Mouse (Mus musculus) adrenal gland, postnatal 36 days (tissue): ENCODE measurements around the gene Ppp1r26. TPM values are rescaled to one million over a fixed set of nuclear protein-coding genes. Genes with fewer than 3 reads are reported as not detected.
"Not testable (repeated sequence)": the region's sequence is repeated elsewhere in the genome, so short reads cannot be mapped to it uniquely, and the experiment has no call there.

Experiments used
- DNase-seq, 2 experiments: peaks; one replicate each; pipeline ENCODE4 v3.0.0; 2021; ENCODE audit warnings: mixed read lengths in 1 of 2
- total RNA-seq, 2 experiments: library from RNA; stranded (reverse); gene quantifications; 2 replicates each; pipeline ENCODE4 v1.2.3; 2021

The Ppp1r26 gene
- total RNA-seq, 2 experiments from 2014 or later: 5.1 to 5.6 TPM

DNA sequence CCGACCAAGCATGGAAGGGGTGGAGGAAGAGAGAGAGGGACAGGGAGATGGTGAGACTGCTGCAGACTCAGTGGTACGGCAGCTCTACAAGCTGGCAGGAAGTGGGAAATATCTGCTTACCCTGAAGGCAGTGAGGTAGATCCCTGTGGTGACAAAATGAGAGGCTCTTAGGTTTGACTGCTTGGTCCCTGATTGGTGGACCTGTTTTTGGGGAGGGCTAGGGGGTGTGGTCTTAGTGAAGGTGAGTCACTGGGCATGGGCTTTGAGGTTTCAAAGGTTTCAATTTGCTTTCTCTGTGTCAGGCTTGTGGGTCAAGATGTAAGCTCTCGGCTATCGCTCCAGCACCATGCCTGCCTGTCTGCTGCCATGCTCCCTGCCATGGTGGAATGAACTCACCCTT lies 1.5 kb upstream of the Ppp1r26 start:
- DNase-seq: no peak

DNA sequence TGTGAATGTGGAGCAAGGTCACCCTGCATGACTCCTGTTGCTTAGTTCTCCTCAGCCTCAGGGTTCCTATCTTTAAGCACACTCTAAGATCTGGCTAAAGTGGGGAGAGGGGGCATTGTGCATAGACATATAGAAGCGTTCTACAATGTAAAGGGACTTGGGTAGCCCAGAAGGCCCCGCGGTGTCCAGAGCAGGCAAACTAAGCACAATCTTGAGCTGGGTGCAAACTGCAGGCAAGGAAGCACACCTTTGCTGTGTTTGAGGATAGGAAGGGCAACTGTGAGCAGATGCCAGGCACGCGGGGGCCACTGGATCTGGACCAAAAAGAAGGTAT lies 452 bp upstream of the Ppp1r26 start:
- no peak for DNase-seq

DNA sequence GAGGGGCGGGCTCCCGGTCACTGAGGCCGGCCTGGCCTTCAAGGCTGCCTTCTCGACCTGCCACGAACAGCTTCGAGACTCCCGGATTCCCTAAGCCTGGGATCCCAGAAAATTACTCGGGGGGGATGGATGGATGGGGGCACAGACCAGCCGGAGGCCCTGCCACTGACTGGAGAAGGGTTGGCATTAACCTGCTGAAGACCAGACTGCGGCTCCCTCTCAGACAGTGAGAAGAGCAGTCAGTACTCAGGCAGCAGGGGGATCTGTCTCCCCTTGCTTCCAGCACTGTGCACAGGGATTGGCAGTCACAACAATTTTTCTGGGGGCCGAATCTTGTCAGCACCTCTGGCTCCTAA lies 693 bp downstream of the Ppp1r26 start:
- DNase-seq: no peak

DNA sequence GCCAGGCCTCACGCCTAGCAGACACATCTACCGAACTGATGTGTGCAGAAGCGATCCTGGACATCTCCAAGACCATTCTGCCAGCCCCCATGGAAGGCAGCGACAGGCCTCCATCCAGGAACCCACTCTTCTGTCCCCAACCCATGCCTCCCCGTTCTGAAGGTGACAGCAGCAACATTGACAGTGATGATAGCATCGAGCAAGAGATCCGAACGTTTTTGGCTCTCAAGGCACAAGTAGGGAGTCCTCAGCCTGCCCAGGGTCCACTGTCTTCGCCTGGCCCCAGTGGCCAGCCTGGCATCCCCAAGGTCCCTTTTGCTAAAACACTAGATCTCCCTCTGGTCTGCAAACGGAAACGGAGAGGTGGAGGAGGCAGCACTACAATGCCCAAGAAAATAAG lies 5.1 kb downstream of the Ppp1r26 start:
- no peak for DNase-seq

DNA sequence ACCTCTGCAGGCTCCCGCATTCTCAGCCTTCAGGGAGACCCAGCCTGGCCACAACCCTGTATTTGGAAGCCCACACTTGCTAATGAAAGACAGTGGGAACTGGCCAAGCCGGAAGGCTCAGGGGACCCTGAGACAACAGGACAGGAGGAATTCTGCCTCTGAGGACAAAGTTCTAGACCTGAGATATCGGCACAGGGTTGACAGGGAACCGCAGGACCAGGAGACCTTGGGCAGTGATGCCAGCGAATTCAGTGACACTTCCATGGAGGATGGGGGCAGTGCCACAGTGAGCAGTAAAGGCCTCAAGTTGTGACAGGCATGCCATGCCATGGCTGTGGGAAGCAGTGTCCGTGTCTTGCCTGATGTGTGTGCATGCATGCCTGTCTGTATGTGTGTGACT lies 6.9 kb downstream of the Ppp1r26 start:
- DNase-seq: no peak

DNA sequence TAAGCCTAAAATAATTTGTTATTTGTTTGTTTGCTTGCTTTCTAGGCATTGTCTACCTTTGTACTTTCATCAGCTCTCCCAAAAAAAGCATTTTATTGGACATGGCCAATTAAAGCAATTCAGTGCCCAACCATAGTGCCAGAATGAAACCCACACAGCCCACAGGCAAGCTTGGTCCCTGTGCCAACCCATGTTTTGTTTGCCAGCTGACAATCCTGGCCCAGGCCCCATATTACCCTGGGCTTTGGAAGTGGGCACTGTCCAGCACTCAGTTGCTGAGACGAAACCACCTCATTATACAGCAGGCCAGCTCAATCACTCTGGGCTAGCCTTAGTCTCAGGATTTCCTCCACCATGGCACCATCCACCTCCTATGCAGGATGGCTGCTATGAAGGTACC lies 10.0 kb downstream of the Ppp1r26 start:
- DNase-seq: no peak

DNA sequence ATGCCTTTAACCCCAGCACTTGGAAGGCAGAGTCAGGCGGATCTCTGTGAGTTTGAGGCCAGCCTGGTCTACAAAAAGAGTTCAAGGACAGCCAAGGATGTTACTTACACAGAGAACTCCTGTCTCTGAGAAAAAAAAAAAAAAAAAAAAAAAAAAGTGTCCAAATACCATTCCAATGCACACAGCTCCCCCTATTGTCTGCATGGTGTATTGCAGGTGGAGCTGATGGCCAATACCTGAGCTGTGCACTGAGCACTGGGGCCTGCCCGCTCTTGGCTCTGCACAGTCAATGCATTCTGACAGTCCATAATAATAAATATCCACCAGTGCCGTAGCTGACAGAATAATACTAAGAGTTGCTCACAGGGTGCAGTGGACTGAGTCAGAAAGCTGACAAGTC lies 17.3 kb downstream of the Ppp1r26 start:
- peak; percentile 63 to 73 for DNase-seq

DNA sequence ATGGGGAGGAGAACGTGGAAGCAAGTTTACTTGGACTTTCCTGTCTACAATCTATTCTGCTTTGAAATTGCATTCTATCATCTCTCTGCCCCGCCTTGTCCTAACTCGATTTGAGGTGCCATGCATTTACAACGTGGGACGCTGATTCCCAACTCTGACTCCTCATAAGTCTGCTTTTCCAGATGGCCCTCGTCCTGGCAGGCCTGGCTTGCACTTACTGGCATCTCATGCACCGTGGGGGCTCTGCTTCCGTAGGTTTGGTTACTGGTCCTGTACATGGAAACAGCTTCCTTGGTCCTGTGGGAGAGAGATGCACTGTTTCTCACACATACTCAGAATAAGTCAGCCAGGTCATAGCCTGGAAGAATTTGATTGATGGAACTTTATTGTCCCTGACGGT lies 18.3 kb downstream of the Ppp1r26 start:
- no peak for DNase-seq

DNA sequence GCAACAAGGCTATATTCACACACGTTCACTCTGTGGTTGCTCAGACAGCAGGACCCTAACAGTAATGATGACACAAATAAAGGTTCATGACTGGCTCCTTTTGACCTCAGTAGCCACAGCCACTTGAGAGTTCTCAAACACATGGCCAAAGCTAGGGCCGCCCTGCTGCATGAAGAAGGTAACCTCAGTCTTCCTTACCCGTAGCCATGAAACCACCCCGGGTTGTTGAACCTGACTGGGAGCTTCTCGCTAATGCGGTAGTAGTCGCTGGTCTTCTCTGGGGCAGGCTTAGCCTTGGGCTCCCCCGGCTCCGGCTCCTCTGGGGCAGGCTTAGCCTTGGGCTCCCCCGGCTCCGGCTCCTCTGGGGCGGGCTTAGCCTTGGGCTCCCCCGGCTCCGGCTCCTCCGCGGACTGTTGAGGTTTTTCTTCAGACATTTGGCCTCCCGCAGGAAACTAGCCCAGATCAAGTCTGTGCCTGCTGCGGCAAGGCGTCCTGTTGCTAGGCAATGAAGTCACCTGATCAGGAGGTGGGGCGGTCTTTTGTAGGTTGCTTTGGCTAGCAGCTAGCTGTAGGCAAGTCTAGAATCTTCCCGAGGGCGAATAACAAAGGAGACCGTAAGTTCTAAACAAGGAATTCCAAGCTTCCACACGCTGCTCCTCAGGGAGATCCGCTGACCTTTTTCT lies 19.4 kb downstream of the Ppp1r26 start, which contains the start of gene 1700007K13Rik:
Gene 1700007K13Rik, minus strand, starts transcription at position 497 of the 683 bp plus-strand sequence.
- peak; percentile 86 to 87 for DNase-seq

DNA sequence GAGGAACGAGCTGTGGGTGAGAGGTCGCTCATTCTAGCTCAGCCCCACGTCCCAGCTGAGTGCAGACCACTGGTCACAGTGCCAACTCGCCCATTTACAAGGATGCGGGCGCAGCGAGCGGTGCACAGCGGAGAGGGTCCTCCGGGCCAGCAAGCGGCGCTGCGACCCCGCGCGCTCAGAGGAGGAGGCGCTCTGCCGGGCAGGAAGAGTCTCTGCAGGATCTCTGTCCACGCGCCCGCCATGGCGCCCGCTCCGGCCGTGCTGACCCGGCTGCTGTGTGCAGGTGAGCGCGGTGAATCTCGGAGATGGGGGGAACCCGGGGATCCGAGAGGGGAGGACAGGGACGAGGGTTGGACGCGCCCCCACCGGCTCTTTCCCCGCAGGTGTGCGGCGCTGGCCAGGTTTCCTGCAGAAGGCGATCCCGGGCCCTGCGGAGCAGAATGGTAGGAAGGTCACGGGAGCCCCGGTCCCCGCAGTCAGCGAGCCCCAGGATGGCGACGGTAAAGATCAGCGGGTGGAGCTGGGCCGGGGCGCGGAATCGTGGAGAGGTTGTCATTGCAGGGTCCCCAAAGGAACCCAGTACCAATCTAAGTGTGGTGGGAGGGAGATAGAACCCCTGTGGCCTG lies 21.4 kb downstream of the Ppp1r26 start, which contains the start of gene Mrps2:
Gene Mrps2, plus strand, starts transcription at position 207 of the 626 bp plus-strand sequence.
- peak; percentile 90 to 94 for DNase-seq

DNA sequence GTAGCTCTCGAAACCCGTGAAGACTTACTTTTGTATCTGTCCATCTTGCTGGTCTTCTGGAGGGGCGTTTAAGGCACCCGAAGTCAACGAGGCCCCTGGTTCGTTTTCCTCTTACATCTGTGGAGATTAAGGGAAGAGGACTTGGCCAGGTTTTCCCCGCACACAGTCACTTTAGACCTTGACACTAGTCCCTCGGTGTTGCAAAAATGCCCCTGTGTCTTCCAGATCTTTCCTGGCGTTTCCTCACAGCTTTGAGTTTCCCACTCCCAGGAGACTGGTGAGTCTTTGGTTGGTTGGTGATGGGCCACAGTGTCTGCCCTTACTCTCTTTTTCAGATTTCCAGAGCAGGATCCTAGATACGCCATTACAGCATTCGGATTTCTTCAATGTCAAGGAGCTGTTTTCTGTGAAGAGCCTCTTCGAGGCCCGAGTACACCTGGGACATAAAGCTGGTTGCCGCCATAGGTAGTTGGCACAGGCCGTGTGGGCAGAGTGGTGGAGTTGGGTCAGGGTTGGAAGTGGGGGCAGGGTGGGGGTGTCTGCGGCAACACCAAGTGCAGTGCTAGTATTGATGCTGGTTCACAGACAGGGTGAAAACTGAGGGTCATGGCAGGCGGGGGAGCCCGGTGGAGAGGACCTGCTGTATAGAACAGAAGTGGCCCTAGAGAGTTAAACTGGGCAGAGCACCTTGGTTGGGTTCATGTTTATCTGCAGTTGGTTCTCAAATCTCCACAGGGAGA lies 22.1 kb downstream of the Ppp1r26 start:
- DNase-seq: peak; percentile 11 to 19

DNA sequence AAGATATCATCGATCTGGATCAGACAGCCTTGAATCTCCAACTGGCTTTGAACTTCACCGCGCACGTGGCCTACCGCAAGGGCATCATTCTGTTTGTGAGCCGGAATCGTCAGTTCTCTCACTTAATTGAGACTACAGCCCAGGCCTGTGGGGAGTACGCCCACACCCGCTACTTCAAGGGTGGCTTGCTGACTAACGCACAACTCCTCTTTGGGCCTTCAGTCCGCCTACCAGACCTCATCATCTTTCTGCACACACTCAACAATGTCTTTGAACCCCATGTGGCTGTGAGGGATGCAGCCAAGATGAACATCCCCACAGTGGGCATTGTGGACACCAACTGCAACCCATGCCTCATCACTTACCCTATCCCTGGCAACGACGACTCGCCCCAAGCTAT lies 22.9 kb downstream of the Ppp1r26 start:
- DNase-seq: no peak

DNA sequence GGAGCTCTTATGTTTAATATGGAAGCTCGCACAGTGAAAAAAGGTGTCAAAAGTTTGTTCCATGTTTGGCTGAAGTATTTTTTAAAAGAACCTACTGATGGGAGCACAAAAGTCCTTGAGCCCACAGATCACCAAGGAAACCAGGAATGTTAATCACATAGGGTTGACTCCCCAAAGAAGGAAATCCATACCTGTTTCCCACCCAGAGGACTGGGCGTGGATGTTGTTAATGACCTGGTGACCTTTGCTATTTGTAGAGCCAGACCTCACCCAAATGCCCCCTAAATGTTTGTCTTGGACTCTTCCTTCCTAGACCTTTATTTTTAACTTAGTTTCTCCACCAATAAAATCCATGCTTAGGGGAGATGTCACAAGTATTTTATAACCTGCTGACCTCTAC lies 24.0 kb downstream of the Ppp1r26 start:
- no peak for DNase-seq

DNA sequence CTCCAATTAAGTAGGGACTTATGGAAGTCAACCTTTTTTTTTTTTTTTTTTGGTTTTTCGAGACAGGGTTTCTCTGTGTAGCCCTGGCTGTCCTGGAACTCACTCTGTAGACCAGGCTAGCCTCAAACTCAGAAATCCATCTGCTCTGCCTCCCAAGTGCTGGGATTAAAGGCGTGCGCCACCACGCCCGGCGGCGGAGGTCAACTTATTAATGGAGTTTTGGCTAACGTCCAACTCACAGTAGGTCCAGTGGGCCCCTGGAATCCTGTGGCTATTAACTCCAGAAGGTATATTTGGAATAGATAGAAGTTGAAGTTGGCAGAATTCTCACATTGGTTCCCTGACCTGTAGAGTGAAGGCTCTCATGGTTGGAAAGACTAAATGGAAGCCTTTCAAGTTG lies 25.4 kb downstream of the Ppp1r26 start:
- not testable (repeated sequence) for DNase-seq

DNA sequence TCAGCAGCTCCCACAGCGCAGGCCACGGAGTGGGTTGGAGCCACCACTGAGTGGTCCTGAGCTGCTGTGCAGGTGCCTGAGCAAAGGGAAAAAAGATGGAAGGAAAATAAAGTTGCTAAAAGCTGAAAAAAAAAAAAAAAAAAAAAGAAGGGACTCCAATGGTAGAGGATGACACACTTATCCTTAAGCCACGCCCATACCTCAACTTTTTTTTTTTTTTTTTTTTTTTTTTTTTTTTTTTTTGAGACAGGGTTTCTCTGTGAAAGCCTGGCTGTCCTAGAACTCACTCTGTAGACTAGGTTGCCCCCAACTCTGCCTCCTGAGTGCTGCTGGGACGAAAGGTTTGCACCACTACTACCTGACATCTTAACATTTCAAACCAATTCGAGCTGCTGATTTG lies 31.4 kb downstream of the Ppp1r26 start:
- DNase-seq: not testable (repeated sequence)

DNA sequence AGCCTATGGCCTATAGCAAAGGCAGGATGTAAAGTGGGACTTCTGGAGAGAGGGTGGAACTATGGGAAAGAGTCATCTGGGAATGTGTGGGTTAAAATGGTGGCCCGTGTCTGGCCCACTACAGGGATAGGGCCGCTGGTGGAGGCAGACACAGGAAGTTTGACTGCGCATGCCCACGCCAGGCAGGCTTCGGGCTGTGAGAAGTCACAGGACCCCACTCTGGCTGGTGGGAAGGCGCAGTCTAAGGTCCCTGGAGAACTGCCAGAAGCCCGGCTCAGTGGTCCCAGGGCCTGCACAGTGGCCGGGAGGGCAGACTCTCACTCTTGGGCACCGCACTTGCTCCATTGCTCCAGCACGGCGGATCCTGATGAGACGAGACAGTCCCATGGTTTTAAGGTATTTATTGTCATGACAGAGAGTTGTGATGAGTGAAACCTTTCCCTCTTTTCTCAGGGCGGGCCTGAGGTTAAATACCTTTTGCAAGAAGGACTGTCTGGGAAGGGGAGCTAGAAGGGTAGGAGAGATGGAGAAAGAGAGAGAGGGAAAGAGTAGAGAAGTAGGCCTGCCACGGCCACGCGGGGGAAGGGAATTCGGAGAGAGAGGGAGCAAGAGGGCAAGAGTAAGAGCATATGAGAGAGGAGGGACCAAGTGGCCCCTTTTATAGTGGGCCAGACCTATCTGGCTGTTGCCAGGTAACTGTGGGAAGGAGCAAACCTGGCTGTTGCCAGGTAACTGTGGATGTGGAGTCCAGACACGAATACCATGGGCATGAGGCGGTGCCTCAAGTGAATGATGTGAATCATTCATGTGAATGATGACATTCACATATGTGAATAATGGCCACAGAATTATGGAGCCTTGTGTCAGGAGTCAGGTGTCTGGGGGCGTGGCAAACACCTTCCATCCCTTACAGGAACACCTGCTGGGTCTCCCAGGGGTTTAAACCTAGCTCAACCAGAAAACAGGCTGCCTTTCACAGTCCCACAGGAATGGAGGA lies 32.9 kb downstream of the Ppp1r26 start:
- DNase-seq: no peak

DNA sequence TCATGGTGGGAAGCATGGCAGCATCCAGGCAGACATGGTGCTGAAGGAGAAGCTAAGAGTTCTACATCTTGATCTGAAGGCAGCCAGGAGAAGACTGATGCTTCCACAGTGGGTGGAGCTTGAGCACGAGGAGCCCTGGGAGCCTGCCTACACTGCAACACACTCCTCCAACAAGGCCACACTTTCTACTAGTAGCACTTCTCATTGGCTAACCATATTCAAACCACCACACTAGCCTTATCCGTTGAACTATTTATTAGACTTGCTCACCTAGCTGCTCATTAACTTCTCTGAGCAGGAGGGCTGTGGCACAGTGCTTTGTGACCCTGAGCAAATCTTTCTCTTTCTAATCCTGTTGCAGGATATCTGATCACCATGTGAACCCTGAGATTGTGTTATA lies 37.3 kb downstream of the Ppp1r26 start:
- no peak for DNase-seq

DNA sequence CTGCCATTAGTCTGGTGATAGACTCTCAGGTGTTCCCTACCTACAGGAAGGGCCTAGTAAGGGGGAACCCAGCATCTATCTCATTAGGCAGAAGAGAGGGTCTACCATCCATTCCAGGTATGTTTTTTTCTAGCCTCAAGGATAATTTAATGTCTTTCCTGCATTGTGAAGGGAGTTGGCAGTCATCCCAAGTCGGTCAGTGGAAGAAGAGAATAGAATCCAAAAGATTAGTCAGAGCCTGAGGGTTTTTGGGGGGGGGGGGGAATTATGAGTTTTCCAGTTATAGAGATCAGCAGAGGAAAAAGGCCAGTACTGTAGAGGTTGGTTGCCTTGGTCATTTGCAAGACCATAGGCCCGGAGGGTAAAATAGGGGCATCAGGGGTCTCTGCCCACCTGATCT lies 47.9 kb downstream of the Ppp1r26 start:
- DNase-seq: no peak

DNA sequence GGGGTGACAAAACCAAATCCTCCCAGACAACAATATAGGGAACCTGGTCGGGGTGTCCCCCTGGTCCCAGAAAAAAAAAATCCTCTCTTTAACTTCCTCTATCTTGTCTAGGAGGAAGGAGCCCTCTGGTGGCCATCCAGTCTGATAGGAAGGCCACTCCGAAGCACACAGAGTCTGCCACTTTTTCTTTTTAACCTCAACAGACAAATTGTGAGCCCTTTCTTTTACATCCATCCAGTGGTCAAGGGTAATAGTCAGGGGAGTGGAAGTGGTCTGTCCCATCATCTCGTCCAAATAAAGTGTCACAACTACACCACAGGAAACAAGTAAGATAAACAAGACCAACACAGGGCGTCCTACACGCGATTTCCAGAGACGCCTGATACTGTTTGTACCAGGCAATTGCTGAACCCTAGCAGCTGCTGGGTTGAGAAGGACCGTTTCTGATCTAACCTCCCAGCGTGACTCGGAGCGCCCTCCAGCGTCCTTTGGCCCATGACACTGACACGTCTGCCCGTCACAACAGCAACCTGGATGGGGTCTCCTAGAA lies 48.7 kb downstream of the Ppp1r26 start:
- peak in 1 of 2 experiments; percentile 52 for DNase-seq

DNA sequence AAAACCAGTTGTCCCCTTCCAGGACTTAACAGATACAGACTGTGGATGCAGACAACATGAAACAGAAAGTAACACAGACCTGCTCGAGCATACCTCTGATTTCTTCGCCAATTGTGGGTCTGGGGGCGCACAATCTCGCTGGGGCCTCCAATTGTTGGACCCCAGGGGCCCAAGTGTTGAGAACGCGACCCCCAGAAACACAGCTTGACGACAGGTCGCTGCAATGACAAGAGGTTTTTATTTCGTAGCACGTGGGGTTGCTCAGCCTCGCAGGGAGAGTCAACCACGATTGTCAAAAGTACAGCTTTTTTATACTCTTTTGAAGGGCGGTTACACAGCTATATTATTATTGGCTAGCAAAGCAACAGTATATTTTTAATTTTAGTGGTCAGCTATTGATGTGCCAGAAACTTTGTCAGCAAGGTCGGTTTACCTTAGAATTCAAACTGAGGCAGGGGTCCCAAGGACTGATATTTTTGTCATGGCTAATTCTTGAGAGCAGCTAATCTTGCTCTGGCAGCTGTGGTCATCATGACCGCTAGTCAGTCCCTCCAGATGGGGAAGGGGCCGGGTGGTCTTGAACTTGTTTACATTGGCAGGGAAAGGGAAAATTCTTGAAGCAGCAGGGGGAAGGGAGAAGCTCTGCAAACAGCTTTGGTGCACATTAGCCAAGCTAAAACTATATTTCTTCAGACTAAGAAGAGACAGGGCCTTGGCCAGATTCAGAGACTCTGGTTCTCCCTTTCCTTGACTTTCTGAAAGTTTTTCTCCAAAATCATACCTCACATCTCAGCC lies 49.4 kb downstream of the Ppp1r26 start:
- DNase-seq: no peak

DNA sequence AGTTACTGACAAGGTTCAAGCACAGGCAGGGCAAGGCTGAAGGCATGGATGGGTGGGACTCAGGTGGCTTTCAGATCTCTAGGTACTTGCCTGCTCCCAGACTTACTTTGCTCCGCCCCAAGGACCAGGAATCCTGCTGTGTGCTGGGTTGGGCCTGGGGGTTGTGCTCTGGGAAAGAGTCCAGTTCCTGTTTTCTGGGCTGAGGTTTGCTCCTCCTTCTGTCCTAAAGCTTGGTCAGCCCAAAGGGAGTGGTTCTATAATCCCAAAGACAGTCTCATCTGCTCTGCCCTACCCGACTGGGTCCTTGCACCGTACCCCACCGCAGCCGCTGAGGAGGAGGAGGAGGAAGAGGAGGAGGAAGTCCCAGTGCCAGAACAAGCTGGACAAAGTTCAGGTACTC lies 50.1 kb downstream of the Ppp1r26 start, which contains the start of gene Gbgt1:
Gene Gbgt1, plus strand, starts transcription at position 221 of the 400 bp plus-strand sequence.
- no peak for DNase-seq
